Mouse (Mus musculus) bone marrow, adult 2 months (tissue): ENCODE measurements at regions not wholly inside any gene's neighbourhood (a gene's known extent, or its start where the extent isn't known, plus 50 kb on each side); places are given as distances from the start of the nearest gene placed in this dataset.
A peak's percentile ranks its signal among the peaks of the same experiment; 100 is the strongest.

Experiments used
- H3K27ac ChIP-seq: fragments of 200-500 bp; 2 replicates; pipeline ENCODE4 v1.5.1; 2012; ENCODE audit warnings: low read depth, mild to moderate bottlenecking, control low read depth, inconsistent platforms, low read length; ENCODE audit not compliant: control insufficient read depth, poor library complexity, insufficient read depth
- H3K4me1 ChIP-seq: fragments of 200-500 bp; 2 replicates; pipeline ENCODE4 v1.6.1; 2011; ENCODE audit warnings: low read length; ENCODE audit not compliant: control insufficient read depth, insufficient read depth
- H3K4me3 ChIP-seq: fragments of 200-500 bp; replicated peaks from 2 replicates; pipeline ENCODE3; 2011; ENCODE audit warnings: mild to moderate bottlenecking, low read depth, low read length, control low read depth; ENCODE audit not compliant: control insufficient read depth
- CTCF ChIP-seq: fragments of 200-500 bp; IDR thresholded peaks from 2 replicates; pipeline ENCODE4 v1.5.1; 2011; ENCODE audit warnings: low read length, control low read depth; ENCODE audit not compliant: control insufficient read depth, insufficient read depth
- POLR2A ChIP-seq: fragments of 200-500 bp; IDR thresholded peaks from 2 replicates; pipeline ENCODE4 v1.6.1; 2011; ENCODE audit warnings: low read depth, mild to moderate bottlenecking, control low read depth, low read length, borderline replicate concordance; ENCODE audit not compliant: control insufficient read depth
- WGBS: fragments of 180-500 bp; shearing (Covaris S2); methylation state at CpG from one replicate; pipeline ENCODE4 v1.1.7; 2018; 5-methylcytosine and 5-hydroxymethylcytosine counted together

GRCm38 (mm10) chr6:34246512-34246911 is 69.6 kb upstream of the Slc35b4 start:
- Histone ChIP-seq H3K4me1 (no peaks in the 10 kb centered on the region; the same call in 1 of the 2 replicates), H3K4me3 (no peak overlapping the region), H3K27ac (no peak overlapping the region)
- no peak for TF ChIP-seq POLR2A
- 64% methylated on average over 4 of the region's 4 CpGs for WGBS

- no peak overlapping the region for H3K27ac ChIP-seq
- 77% methylated on average over 3 of the region's 3 CpGs for WGBS
- H3K4me1 ChIP-seq, result no peaks in the 10 kb centered on the region
- no peak for TF ChIP-seq POLR2A
- TF ChIP-seq CTCF, result no peak
- H3K4me3 ChIP-seq, result no peak overlapping the region
These were observed 66.1 kb upstream of the Slc35b4 start for GRCm38 (mm10) chr6:34243001-34243400.

- H3K27ac ChIP-seq, result no peak overlapping the region
- 13% methylated on average over 9 of the region's 9 CpGs for WGBS
- H3K4me3 ChIP-seq, result no peak overlapping the region
- H3K4me1 ChIP-seq, result no peaks in the 10 kb centered on the region
- TF ChIP-seq CTCF (no peak), POLR2A (no peak)
These were observed 65.6 kb upstream of the Slc35b4 start for GRCm38 (mm10) chr6:34242486-34242885.

GRCm38 (mm10) chr6:34235132-34235531 is 58.2 kb upstream of the Slc35b4 start:
- no peak overlapping the region for H3K27ac ChIP-seq
- no peaks in the 10 kb centered on the region for H3K4me1 ChIP-seq
- WGBS, result 91% methylated on average over 10 of the region's 10 CpGs
- no peak overlapping the region for H3K4me3 ChIP-seq
- TF ChIP-seq POLR2A (no peak), CTCF (no peak)

GRCm38 (mm10) chr6:34234443-34235020 is 57.6 kb upstream of the Slc35b4 start:
- H3K4me3 ChIP-seq, result no peak overlapping the region
- TF ChIP-seq CTCF (no peak), POLR2A (no peak)
- no peaks in the 10 kb centered on the region for H3K4me1 ChIP-seq
- 63% methylated on average over 5 of the region's 5 CpGs for WGBS
- no peak overlapping the region for H3K27ac ChIP-seq

GRCm38 (mm10) chr6:34230768-34231381 is 54.0 kb upstream of the Slc35b4 start:
- TF ChIP-seq CTCF (peak; percentile 62), POLR2A (no peak)
- Histone ChIP-seq H3K27ac (no peak overlapping the region), H3K4me1 (no peaks in the 10 kb centered on the region), H3K4me3 (no peak overlapping the region)
- WGBS, result 37% methylated on average over 13 of the region's 13 CpGs

GRCm38 (mm10) chr6:34227131-34227530 is 50.2 kb upstream of the Slc35b4 start:
- Histone ChIP-seq H3K27ac (no peak overlapping the region), H3K4me3 (no peak overlapping the region), H3K4me1 (no peaks in the 10 kb centered on the region)
- TF ChIP-seq POLR2A, result no peak
- no peak for TF ChIP-seq CTCF
- WGBS, result 71% methylated on average over 4 of the region's 4 CpGs
